Mouse (Mus musculus) cerebellum, adult 9-11 months (tissue): ENCODE measurements around the gene Cdk19.

Source experiments
- DNase-seq: peaks from one replicate; pipeline ENCODE4 v3.0.0; 2022

Cdk19 gene

DNA sequence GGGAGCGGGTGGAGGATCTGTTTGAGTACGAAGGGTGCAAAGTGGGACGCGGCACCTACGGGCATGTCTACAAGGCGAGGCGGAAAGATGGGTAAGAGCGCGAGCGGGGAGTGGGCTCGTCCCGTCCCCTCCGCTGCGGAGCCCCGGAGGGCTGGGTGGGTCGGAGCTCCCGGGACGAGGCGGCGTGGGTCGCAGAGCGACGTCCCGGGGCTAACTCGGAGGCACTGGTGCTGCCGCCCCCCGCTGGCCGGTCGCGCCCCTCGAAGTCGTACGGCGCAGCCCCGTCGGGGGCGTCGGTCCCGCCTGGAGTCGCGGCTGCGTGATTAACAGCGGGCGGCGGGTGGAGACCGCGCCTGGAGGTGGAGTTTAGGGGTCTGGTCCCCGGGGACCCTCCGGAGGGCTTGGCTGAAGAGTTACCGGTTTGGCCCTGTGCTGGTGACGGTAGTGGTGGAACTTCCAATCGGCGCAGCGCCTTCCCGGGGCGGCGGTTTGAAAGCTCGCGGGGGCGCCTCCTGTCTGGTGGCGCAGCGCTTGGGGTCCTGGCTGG, 10.3 kb downstream of the Cdk19 start:
- no peak for DNase-seq

GRCm38 (mm10) chr10:40350245-40350932, 11.0 kb downstream of the Cdk19 start:
- no peak for DNase-seq

DNA sequence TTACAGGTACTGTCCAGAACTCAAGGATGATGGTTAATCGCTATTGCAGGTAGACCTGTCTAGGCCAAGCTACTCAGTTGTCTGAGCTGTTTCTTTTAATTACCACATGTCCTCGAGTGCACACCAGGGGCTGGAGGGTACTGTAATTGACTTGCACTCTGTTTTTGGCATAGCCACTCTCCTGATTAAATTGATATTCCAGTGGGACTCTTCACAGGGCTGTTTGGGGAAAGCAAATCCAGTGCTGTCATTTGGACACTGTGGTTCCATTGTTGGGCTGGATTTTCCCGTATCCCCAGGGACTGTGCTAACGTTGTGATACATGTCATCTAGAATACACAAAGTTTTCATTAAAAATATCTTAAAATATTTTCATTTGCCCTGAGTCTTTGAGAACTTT, 11.8 kb downstream of the Cdk19 start:
- no peak for DNase-seq

DNA sequence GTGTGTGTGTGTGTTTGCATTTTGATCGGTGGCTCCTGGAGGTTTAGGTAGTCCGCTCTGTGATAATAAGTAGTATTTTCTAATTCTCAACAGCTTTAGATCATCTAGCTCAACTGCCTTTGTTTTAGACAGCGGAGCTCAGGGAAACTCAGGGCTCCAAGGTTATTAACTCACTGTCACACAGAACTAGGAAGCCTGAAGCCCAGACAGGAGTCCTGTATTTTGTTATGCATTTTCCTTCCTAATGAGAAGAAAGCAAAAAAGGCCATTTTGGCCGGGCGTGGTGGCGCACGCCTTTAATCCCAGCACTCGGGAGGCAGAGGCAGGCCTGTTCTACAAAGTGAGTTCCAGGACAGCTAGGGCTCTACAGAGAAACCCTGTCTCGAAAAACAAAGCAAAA, 14.7 kb downstream of the Cdk19 start:
- no peak for DNase-seq

DNA sequence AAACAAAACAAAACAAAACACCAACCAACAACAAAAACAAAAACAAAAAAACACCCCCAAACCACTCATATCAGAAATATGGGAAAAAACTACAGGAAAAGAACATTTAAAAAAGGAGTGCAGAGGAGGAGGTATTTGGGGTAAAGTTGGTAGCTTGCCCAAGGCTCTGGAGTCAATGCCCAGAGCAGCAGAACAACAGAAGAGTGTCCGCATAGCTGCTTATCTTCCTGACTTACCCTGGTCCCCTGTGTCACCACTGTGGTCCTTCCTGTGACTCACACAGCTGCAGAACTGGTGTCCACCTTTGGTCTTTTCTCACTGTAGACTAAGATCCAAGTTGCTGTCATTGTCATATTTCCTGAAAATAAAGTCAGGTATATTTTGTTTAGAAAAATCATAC, 15.2 kb downstream of the Cdk19 start:
- DNase-seq, result no peak

DNA sequence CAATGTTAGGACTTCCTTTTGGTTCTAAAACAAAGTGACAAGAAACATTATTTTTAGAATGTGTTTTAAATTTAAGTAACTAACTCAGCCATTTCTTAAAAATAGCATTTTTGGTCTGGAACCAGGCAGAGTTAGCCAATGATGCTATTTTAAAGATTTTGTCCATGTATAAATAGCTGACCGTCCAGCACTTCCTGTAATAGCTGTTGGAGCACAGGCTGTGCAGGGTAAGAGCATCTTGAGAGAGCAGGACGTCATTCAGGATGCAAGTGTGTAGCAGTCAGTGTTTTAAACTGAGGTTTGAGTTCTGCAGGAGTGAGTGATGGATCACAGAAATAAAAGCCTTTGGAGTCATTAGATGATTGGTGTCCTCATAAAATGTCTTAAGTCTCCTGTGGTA, 18.8 kb downstream of the Cdk19 start:
- DNase-seq, result no peak

GRCm38 (mm10) chr10:40359131-40359530, 19.8 kb downstream of the Cdk19 start:
- DNase-seq, result no peak

DNA sequence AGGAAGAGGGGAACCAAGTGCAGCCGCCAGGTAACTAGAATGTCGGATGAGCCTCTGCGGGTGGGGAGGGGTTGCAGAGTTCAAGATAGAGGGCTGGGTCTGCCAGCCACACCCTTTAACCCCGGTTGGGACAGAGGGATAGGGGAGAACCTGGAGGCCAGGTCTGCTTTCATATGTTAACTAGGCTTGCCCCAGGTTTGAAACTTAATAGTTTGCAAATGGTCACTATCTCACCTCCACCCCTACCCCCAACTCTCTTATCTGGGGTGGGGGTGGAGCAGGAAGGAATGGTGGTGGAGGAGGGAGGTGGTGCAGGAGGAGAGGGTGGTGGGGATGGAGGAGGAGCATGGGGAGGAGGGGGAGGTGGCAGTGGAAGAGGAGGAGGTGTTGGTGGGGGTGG, 23.6 kb downstream of the Cdk19 start:
- DNase-seq, result no peak

DNA sequence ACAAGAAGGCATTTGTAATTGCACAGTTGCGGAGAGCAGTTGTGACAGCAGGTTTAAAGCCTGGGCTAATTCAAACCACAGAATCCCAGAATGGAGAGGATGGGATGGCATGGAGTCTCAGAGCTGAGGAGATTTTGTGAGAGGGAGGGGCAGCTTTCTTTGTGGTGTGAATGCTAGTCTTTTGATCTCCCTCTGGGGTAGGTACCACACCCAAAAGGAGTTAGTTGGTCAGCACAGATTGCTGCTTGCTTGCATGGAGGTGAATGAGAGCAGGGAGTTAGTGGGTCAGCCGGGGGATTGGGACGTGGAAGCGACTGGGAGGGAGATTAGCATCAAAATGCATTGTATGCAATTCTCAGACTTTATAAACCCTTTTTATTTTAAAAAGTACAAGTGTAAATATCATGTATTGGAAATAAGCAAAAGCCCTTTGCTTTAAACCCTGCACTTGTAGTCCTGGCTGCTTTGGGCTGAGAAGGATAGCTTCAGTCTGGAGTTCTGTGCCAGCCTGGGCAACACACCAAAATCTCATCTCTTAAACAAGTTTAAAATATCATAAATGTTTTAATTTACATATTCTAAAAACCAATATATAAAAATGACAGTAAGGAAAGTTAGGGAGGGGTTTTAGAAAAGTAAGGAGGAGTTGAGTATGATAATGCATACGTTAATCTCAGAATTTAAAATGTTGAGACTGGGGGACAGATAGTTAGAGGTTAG, 25.4 kb downstream of the Cdk19 start:
- DNase-seq, result no peak

DNA sequence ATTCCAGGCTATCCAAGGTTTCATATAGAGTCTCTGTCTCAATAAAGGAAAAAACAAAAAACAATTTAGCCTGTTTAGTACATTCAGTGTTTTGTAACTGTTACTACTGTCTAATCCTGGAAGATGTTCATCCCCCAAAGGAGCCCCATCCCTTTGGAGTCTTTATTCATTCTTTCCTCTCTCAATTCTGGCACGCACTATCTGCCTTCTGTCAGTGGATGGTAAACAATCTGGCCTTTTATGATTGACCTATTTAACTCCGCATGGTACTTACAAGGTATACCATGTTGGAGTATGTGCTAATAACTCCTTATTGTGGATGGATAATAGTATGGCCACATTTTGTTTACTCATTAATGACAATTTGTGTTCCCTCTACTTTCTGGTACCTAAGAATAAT, 26.6 kb downstream of the Cdk19 start:
- DNase-seq, result peak; percentile 78

- no peak for DNase-seq
Observed at GRCm38 (mm10) chr10:40368516-40368915, 29.2 kb downstream of the Cdk19 start.

- no peak for DNase-seq
Observed at GRCm38 (mm10) chr10:40370156-40370555, 30.8 kb downstream of the Cdk19 start.

- no peak for DNase-seq
Observed at GRCm38 (mm10) chr10:40371184-40371913, 32.0 kb downstream of the Cdk19 start.

DNA sequence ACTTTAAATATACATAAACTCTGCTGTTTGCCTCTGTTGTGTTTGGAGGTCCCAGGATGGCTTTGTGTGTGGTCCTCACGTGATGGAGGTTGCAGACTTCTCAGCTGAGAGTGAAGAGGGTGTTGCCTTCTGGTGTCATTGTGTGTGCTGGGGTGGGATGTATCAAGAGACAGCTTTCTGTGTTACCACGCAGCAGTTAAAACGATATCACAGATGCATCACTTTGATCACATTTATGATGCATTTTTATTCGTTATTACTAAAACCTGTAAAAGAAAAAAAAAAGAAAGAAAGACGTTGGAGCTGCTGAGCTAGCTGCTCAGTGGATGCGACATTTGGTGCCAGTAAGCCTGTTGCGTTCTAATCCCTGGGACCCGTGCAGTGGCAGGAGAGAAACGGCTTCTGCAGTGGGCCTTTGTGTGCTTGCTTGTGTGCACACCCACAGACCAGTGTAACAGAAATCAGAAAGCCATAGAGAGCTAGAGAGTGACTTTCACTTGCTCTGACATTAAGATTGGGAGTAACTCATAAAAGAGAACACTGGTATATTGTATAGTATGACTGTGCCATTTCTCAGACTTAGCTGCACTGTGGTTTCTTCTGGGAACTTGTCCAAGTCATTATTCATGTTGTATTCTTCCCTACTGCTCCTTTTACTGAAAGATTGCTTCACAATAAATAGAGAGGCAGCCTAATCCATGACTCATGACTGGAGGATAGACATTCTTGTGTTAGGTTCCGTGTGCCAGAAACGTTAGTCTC, 32.7 kb downstream of the Cdk19 start:
- no peak for DNase-seq

DNA sequence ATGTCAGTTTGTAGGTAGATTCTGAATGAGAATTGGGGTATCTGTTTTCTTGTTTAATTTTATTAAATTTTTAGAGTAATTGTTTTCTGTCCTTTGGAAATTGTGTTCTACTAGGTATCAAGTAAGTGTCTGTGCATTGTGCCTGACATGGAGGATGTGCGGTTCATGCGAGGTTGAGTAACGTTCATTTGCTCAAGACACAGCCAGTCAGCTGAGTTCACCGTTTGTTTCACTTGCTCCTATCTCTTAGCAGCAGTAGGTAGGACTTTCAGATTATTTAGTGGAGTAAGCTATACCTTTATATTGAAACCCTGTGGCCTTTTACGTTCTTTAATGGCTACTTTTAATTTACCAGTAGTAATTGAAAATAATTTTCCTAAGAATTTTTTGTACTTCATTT, 34.4 kb downstream of the Cdk19 start:
- no peak for DNase-seq

- DNase-seq, result peak; percentile 84
Observed at GRCm38 (mm10) chr10:40374828-40375227, 35.5 kb downstream of the Cdk19 start.

DNA sequence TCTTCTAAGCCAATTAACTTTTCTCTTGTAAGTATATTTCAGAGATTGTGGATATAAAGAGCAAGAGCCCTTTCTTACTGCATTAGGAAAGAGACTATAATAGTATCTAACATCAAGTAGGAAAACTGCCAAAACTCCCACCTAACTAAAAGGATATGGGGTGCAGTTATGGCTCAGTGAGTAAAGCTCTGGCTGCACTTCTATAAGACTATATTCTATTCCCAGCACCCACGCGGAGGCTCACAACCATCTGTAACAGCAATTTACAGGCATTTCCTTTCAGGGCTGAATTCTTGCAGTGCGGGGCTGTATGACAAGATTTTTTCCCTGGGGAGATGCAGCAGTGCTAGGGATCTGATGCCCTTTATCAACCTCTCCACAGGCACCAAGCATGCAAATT, 36.9 kb downstream of the Cdk19 start:
- no peak for DNase-seq

GRCm38 (mm10) chr10:40378284-40378683, 38.9 kb downstream of the Cdk19 start:
- DNase-seq, result no peak

GRCm38 (mm10) chr10:40379682-40380081, 40.3 kb downstream of the Cdk19 start:
- DNase-seq, result no peak

- no peak for DNase-seq
Observed at GRCm38 (mm10) chr10:40385397-40385796, 46.0 kb downstream of the Cdk19 start.

DNA sequence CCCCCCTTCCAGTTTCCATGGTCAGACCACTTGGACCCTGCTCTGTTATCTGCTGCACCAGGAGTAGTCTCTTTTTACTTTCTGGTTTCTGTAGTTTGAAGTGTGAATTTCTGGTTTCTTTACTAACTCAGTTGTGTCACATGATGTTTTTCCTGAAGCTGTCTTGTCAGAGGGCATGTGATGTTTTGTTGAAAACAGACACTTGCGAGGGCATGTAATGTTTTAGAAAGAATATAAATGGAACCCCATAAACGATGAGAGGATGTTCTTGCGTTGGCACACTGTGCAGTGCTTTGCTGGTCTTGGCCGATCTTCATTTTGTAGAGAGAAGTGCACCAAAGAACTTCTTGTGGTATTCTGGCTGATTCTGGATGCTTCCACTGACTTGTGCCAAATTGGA, 46.8 kb downstream of the Cdk19 start:
- DNase-seq, result no peak

GRCm38 (mm10) chr10:40393447-40394143, 54.2 kb downstream of the Cdk19 start:
- no peak for DNase-seq
